Mouse (Mus musculus) C2C12 (cell line): ENCODE results near the gene Ubap1l.

Experiments used
- CEBPB ChIP-seq: IDR thresholded peaks from one replicate; pipeline ENCODE4 v1.6.1; 2011; ENCODE audit warnings: low read depth, mild to moderate bottlenecking, control low read depth, moderate library complexity
- CTCF ChIP-seq: IDR thresholded peaks from one replicate; pipeline ENCODE4 v1.5.1; 2011; ENCODE audit not compliant: control insufficient read depth, insufficient read depth, insufficient read length
- MAX ChIP-seq: IDR thresholded peaks from one replicate; pipeline ENCODE4 v1.6.1; 2011; ENCODE audit warnings: mild to moderate bottlenecking, control low read depth
- MYOG ChIP-seq: IDR thresholded peaks from one replicate; pipeline ENCODE4 v1.6.1; 2011; ENCODE audit not compliant: control insufficient read depth, insufficient read length; ENCODE audit errors: extremely low read depth

DNA sequence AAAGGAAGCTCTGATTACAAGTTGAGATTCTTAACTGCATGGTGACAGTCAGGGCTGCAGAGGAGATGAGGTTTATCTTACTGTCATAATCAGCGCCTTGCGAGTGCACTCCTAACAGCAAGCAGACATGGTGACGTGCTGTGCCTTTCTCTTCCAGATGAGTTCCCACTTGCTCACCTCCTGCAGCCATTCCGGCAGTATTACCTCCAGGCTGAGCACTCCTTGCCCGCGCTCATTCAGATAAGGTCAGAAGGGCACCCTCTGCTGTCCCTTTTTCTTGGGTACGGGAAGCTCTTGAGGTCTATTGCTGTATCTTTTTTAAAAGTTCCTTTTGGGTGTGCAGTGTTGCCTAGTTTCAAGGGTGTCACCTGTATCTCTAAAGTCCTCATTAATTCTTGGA lies 4.3 kb upstream of the Ubap1l start:
- TF ChIP-seq CTCF (no peak), MAX (no peak), MYOG (no peak), CEBPB (no peak)
